Mouse (Mus musculus) limb, embryonic 11.5 days (tissue): ENCODE measurements around the gene Gm13279. TPM values are rescaled to one million over a fixed set of nuclear protein-coding genes. Genes with fewer than 3 reads are reported as not detected.
A peak's percentile ranks its signal among the peaks of the same experiment; 100 is the strongest.
"Not testable (repeated sequence)": the region's sequence is repeated elsewhere in the genome, so short reads cannot be mapped to it uniquely, and the experiment has no call there.

Source experiments
- ATAC-seq: fragments of 200-750 bp; cut with Nextera tagmentation; 2 replicates; pipeline ENCODE4 v1.8.0; 2017; ENCODE audit warnings: low read depth; ENCODE audit not compliant: insufficient number of reproducible peaks, low FRiP score, low TSS enrichment
- DNase-seq: peaks from one replicate; pipeline ENCODE4 v3.0.0-alpha.2; 2015; ENCODE audit warnings: low spot score
- H3K27ac ChIP-seq: fragments of 300-500 bp; sonication (generic); replicated peaks from 2 replicates; pipeline ENCODE4 v1.5.1; 2014; ENCODE audit warnings: low read depth, mild to moderate bottlenecking, low read length
- H3K27me3 ChIP-seq: fragments of 300-500 bp; sonication (generic); 2 replicates; pipeline ENCODE4 v1.6.1; 2014; ENCODE audit warnings: mild to moderate bottlenecking, low read length, mixed read lengths; ENCODE audit not compliant: control insufficient read depth, insufficient read depth
- H3K36me3 ChIP-seq: fragments of 300-500 bp; sonication (generic); 2 replicates; pipeline ENCODE4 v1.6.1; 2014; ENCODE audit warnings: mild to moderate bottlenecking, low read length, moderate library complexity, mixed read lengths; ENCODE audit not compliant: control insufficient read depth, insufficient read depth
- H3K4me1 ChIP-seq: fragments of 300-500 bp; sonication (generic); 2 replicates; pipeline ENCODE4 v1.6.1; 2014; ENCODE audit warnings: low read length, mixed read lengths; ENCODE audit not compliant: control insufficient read depth, insufficient read depth
- H3K4me2 ChIP-seq: fragments of 300-500 bp; sonication (generic); 2 replicates; pipeline ENCODE4 v1.6.1; 2014; ENCODE audit warnings: low read depth, mild to moderate bottlenecking, moderate library complexity; ENCODE audit not compliant: severe bottlenecking
- H3K4me3 ChIP-seq: fragments of 300-500 bp; sonication (generic); 2 replicates; pipeline ENCODE4 v1.5.1; 2014; ENCODE audit warnings: low read depth, low read length
- H3K9ac ChIP-seq: fragments of 300-500 bp; sonication (generic); 2 replicates; pipeline ENCODE4 v1.6.1; 2014; ENCODE audit warnings: mild to moderate bottlenecking, low read length
- H3K9me3 ChIP-seq: fragments of 300-500 bp; sonication (generic); 2 replicates; pipeline ENCODE4 v1.6.1; 2016; ENCODE audit warnings: low read length; ENCODE audit not compliant: control insufficient read depth
- WGBS: fragments of 180-500 bp; shearing (Covaris S2); extraction: QIAGEN DNeasy Blood & Tissue Kit; methylation state at CpG from one replicate; pipeline ENCODE4 v1.1.7; 2014; 5-methylcytosine and 5-hydroxymethylcytosine counted together
- polyA plus RNA-seq: library from polyadenylated mRNA; unstranded; fragments of >200 nt; fragmentation: Nextera tagmentation; extraction: Ambion mirVana; gene quantifications from 2 replicates; pipeline ENCODE4 v1.2.1, GENCODE M21; 2014

Gm13279 gene
- polyA plus RNA-seq = not detected in 2 replicates

DNA sequence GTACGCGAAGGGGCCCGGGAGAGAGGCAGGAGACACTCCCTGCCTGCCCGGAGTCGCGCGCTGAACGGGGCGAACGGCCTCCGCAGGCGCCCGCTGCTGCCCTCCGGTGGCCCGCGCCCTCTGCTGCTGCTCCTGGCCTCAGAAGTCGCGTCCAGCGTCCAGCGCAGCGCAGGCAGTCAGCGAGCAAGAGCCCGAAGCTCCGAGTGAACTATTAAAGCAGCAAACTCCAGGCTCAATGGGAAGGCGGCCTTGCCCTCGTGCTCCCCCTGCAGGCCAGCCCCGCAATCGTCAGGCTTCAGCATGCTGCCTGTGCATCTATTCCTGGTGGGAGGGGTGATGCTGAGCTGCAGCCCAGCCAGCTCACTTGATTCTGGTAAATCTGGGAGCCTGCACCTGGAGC lies at the start of gene Gm13279:
Gm13279 (plus strand) TSS at position 301 of the 400 bp plus-strand sequence.
- not testable (repeated sequence) for ATAC-seq, H3K27ac ChIP-seq, H3K36me3 ChIP-seq

GRCm38 (mm10) chr4:88749926-88750325 lies 47.3 kb upstream of the Gm13279 start:
- H3K4me1 ChIP-seq = no peaks in the 10 kb centered on the region
- H3K36me3 ChIP-seq = no peaks in the 10 kb centered on the region
- WGBS = 29% methylated on average over 6 of the region's 6 CpGs
- H3K9me3 ChIP-seq = no peaks in the 10 kb centered on the region
- DNase-seq = no peak
- ATAC-seq = no peak
- no peak overlapping the region for H3K4me3 ChIP-seq
- H3K27ac ChIP-seq = no peak overlapping the region
- H3K27me3 ChIP-seq = no peaks in the 10 kb centered on the region
- no peak overlapping the region for H3K9ac ChIP-seq
- no peak overlapping the region for H3K4me2 ChIP-seq

More for the DNA sequence above, at the start of gene Gm13279:
- H3K27me3 ChIP-seq, H3K4me2 ChIP-seq, H3K4me3 ChIP-seq, H3K9me3 ChIP-seq, H3K9ac ChIP-seq, DNase-seq, H3K4me1 ChIP-seq: not testable (repeated sequence)
- no CpG with 5 or more reads among the region's 28 CpGs for WGBS

DNA sequence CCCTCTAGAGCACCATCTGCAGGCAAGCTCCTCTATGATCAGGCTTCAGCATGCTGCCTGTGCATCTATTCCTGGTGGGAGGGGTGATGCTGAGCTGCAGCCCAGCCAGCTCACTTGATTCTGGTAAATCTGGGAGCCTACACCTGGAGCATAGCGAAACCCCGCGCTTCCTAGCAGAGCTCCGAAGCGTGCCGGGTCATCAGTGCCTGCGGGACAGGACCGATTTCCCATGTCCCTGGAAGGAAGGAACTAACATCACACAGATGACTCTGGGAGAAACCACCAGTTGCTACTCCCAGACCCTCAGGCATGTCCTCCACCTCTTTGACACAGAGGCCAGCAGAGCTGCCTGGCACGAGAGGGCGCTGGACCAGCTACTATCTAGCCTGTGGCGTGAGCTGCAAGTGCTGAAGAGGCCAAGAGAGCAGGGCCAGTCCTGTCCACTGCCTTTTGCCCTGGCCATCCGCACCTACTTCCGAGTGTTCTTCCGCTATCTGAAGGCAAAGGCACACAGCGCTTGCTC lies 42.3 kb upstream of the Gm13279 start, which contains the start of gene Gm13271:
Gm13271 (plus strand) TSS at position 51 of the 523 bp plus-strand sequence.
- not testable (repeated sequence) for ATAC-seq, H3K27me3 ChIP-seq, H3K4me2 ChIP-seq, H3K27ac ChIP-seq, H3K4me3 ChIP-seq, H3K9ac ChIP-seq, H3K9me3 ChIP-seq, H3K36me3 ChIP-seq, H3K4me1 ChIP-seq, DNase-seq
- WGBS = 74% methylated on average over 14 of the region's 15 CpGs

DNA sequence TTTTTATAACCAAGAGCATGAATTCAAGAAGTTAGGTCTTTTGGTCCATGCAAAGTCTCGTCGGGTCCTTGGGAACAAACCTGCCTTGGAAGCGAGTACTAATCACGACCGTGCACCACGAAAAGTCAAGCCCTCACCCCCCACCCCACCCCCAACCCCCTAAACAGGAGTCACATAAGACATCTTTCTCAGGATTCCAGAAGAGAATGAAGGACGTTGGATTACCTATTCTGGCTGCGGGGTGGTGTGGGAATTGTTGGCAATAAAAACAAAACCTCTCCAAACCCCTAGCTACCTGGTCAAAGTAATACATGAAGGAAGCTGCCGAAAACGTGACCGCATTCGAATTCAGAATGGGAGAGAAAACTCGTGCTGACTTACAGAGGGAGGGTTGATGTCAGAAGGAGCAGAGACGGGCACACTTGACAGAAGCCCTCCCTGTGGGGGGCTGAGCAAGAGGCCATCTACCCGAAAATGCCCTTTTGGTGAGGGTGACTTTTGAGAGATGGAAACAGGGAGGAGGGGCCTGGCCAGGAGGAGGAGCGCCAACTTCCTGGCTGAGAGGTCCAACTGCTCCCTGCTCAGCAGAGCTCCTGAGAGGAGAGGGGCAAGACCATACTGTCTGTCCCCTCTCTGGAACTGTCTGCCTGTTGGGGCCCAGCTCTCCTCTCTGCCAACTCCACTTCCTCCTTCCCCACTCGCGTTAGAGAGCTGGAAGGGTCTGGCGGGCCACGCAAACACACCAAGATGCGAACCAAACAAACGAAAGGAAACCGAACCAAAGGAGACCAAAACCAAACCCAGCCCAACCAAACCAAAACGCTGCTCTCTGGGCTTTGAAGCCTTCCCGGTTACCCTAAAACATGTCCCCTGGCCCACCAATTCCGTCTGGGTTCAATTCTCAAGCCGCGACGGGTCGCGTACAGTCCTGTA lies 40.4 kb upstream of the Gm13279 start:
- H3K27me3 ChIP-seq, H3K4me1 ChIP-seq, ATAC-seq, H3K9me3 ChIP-seq, H3K36me3 ChIP-seq: not testable (repeated sequence)
- WGBS = 14% methylated on average over 28 of the region's 31 CpGs
- H3K27ac ChIP-seq = peak overlapping the region; percentile 77
- peak overlapping the region; percentile 60 for H3K9ac ChIP-seq
- peak overlapping the region; percentile 37 for H3K4me3 ChIP-seq
- DNase-seq = peak; percentile 58
- peak overlapping the region; percentile 61 for H3K4me2 ChIP-seq

- WGBS = under 1% methylated on average over 11 of the region's 21 CpGs
- not testable (repeated sequence) for H3K4me1 ChIP-seq, H3K36me3 ChIP-seq, H3K27me3 ChIP-seq, H3K9me3 ChIP-seq
- Histone ChIP-seq H3K4me3 (peak overlapping the region; percentile 37), H3K27ac (peak overlapping the region; percentile 77), H3K4me2 (peak overlapping the region; percentile 61), H3K9ac (peak overlapping the region; percentile 60; the same call in 1 of the 2 replicates)
- DNase-seq (peak; percentile 85), ATAC-seq (peak; percentile 99)
Observed at GRCm38 (mm10) chr4:88757628-88758031, 39.6 kb upstream of the Gm13279 start.

- not testable (repeated sequence) for ATAC-seq, H3K27me3 ChIP-seq, H3K9me3 ChIP-seq, H3K9ac ChIP-seq, H3K4me1 ChIP-seq, H3K4me2 ChIP-seq, H3K27ac ChIP-seq, H3K4me3 ChIP-seq, DNase-seq, H3K36me3 ChIP-seq
- WGBS = 88% methylated on average over 9 of the region's 9 CpGs
Observed at GRCm38 (mm10) chr4:88758751-88759150, 38.4 kb upstream of the Gm13279 start.

DNA sequence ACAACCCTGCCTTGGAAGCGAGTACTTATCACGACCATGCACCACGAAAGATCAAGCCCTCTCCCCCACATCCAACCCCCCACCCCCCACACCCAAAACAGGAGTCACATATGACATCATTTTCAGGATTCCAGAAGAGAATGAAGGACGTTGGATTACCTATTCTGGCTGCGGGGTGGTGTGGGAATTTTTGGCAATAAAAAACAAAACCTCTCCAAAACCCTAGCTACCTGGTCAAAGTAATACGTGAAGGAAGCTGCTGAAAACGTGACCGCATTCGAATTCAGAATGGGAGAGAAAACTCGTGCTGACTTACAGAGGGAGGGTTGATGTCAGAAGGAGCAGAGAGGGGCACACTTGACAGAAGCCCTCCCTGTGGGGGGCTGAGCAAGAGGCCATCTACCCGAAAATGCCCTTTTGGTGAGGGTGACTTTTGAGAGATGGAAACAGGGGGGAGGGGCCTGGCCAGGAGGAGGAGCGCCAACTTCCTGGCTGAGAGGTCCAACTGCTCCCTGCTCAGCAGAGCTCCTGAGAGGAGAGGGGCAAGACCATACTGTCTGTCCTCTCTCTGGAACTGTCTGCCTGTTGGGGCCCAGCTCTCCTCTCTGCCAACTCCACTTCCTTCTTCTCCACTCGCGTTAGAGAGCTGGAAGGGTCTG lies 37.5 kb upstream of the Gm13279 start, which contains the start of gene Gm13283:
Gm13283 (plus strand) TSS at position 510 of the 659 bp plus-strand sequence.
- H3K27me3 ChIP-seq, ATAC-seq, DNase-seq, H3K36me3 ChIP-seq, H3K9ac ChIP-seq, H3K9me3 ChIP-seq, H3K4me1 ChIP-seq, H3K27ac ChIP-seq, H3K4me3 ChIP-seq: not testable (repeated sequence)
- 26% methylated on average over 6 of the region's 14 CpGs for WGBS
- H3K4me2 ChIP-seq = peak within 1 kb of the TSS; percentile 17; the same call in 1 of the 2 replicates

DNA sequence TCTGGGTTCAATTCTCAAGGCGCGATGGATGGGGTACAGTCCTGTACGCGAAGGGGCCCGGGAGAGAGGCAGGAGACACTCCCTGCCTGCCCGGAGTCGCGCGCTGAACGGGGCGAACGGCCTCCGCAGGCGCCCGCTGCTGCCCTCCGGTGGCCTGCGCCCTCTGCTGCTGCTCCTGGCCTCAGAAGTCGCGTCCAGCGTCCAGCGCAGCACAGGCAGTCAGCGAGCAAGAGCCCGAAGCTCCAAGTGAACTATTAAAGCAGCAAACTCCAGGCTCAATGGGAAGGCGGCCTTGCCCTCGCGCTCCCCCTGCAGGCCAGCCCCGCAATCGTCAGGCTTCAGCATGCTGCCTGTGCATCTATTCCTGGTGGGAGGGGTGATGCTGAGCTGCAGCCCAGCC lies 36.8 kb upstream of the Gm13279 start:
- H3K4me1 ChIP-seq, H3K9me3 ChIP-seq, H3K36me3 ChIP-seq, H3K27me3 ChIP-seq, H3K27ac ChIP-seq, ATAC-seq, H3K4me3 ChIP-seq, H3K9ac ChIP-seq: not testable (repeated sequence)
- peak; percentile 76 for DNase-seq
- peak overlapping the region; percentile 17; the same call in 1 of the 2 replicates for H3K4me2 ChIP-seq
- under 1% methylated on average over 17 of the region's 28 CpGs for WGBS
